Mouse (Mus musculus) hindbrain, embryonic 14.5 days (tissue): ENCODE results near the gene Fbxl17. TPM values are rescaled to one million over a fixed set of nuclear protein-coding genes. Genes with fewer than 3 reads are reported as not detected.

Experiments
- ATAC-seq: fragments of 200-750 bp; cut with Nextera tagmentation; 2 replicates; pipeline ENCODE4 v1.8.0; 2017; ENCODE audit warnings: moderate number of reproducible peaks, mild to moderate bottlenecking, moderate TSS enrichment, moderate library complexity; ENCODE audit not compliant: low FRiP score
- DNase-seq: peaks from one replicate; pipeline ENCODE4 v3.0.0-alpha.2; 2015; ENCODE audit warnings: low spot score
- H3K27ac ChIP-seq: fragments of 300-500 bp; sonication (generic); 2 replicates; pipeline ENCODE4 v1.5.1; 2014; ENCODE audit warnings: mild to moderate bottlenecking, moderate library complexity
- H3K27me3 ChIP-seq: fragments of 300-500 bp; sonication (generic); 2 replicates; pipeline ENCODE4 v1.6.1; 2014; ENCODE audit warnings: mild to moderate bottlenecking, low read length, mixed read lengths; ENCODE audit not compliant: control insufficient read depth, insufficient read depth
- H3K36me3 ChIP-seq: fragments of 300-500 bp; sonication (generic); replicated peaks from 2 replicates; pipeline ENCODE4 v1.6.1; 2014; ENCODE audit not compliant: control insufficient read depth, insufficient read depth
- H3K4me1 ChIP-seq: fragments of 300-500 bp; sonication (generic); replicated peaks from 2 replicates; pipeline ENCODE4 v1.6.1; 2014; ENCODE audit warnings: antibody characterized with exemption, low read length, mixed read lengths; ENCODE audit not compliant: control insufficient read depth, insufficient read depth
- H3K4me2 ChIP-seq: fragments of 300-500 bp; sonication (generic); replicated peaks from 2 replicates; pipeline ENCODE4 v1.6.1; 2014; ENCODE audit warnings: mild to moderate bottlenecking, moderate library complexity
- H3K4me3 ChIP-seq: fragments of 300-500 bp; sonication (generic); replicated peaks from 2 replicates; pipeline ENCODE4 v1.5.1; 2014; ENCODE audit warnings: mild to moderate bottlenecking, low read length
- H3K9ac ChIP-seq: fragments of 300-500 bp; sonication (generic); 2 replicates; pipeline ENCODE4 v1.6.1; 2014
- H3K9me3 ChIP-seq: fragments of 300-500 bp; sonication (generic); 2 replicates; pipeline ENCODE4 v1.6.1; 2016; ENCODE audit warnings: low read length; ENCODE audit not compliant: control insufficient read depth
- WGBS: fragments of 180-500 bp; shearing (Covaris S2); extraction: QIAGEN DNeasy Blood & Tissue Kit; methylation state at CpG from one replicate; pipeline ENCODE4 v1.1.7; 2014; 5-methylcytosine and 5-hydroxymethylcytosine counted together
- polyA plus RNA-seq: library from polyadenylated mRNA; unstranded; fragments of >200 nt; fragmentation: Nextera tagmentation; extraction: Ambion mirVana; gene quantifications from 2 replicates; pipeline ENCODE4 v1.2.1, GENCODE M21; 2014

Fbxl17 gene
- polyA plus RNA-seq, 1 experiment from 2014 or later: 14.5 TPM

GRCm38 (mm10) chr17:63358837-63359236 lies 141.0 kb downstream of the Fbxl17 start:
- 87% methylated on average over 1 of the region's 1 CpGs for WGBS
- H3K36me3 ChIP-seq: no peaks in the 10 kb centered on the region
- H3K9me3 ChIP-seq: no peaks in the 10 kb centered on the region
- no peak overlapping the region for H3K9ac ChIP-seq
- no peak overlapping the region for H3K4me3 ChIP-seq
- H3K27me3 ChIP-seq: no peaks in the 10 kb centered on the region
- ATAC-seq: no peak
- H3K4me2 ChIP-seq: no peak overlapping the region
- no peak overlapping the region for H3K27ac ChIP-seq
- no peak for DNase-seq
- 0 out of 2 replicates have a peak, but pooled peaks cover 3% of the 10 kb centered on the region for H3K4me1 ChIP-seq

- no peak overlapping the region for H3K9ac ChIP-seq
- H3K27me3 ChIP-seq: no peaks in the 10 kb centered on the region
- H3K9me3 ChIP-seq: no peaks in the 10 kb centered on the region
- no peak overlapping the region for H3K4me3 ChIP-seq
- 92% methylated on average over 3 of the region's 3 CpGs for WGBS
- DNase-seq (no peak), ATAC-seq (no peak)
- no peaks in the 10 kb centered on the region for H3K36me3 ChIP-seq
- H3K27ac ChIP-seq: no peak overlapping the region
- 0 out of 2 replicates have a peak, but pooled peaks cover 3% of the 10 kb centered on the region for H3K4me1 ChIP-seq
- H3K4me2 ChIP-seq: no peak overlapping the region
Observed at GRCm38 (mm10) chr17:63356202-63356601, 143.6 kb downstream of the Fbxl17 start.

GRCm38 (mm10) chr17:63352634-63353195 lies 147.1 kb downstream of the Fbxl17 start:
- no peaks in the 10 kb centered on the region for H3K9me3 ChIP-seq
- 84% methylated on average over 6 of the region's 6 CpGs for WGBS
- no peak overlapping the region for H3K9ac ChIP-seq
- no peak overlapping the region for H3K27ac ChIP-seq
- H3K4me3 ChIP-seq: no peak overlapping the region
- DNase-seq (no peak), ATAC-seq (no peak)
- no peaks in the 10 kb centered on the region for H3K27me3 ChIP-seq
- H3K4me1 ChIP-seq: no peaks in the 10 kb centered on the region
- no peak overlapping the region for H3K4me2 ChIP-seq
- no peaks in the 10 kb centered on the region for H3K36me3 ChIP-seq

- Histone ChIP-seq H3K9ac (no peak overlapping the region), H3K36me3 (no peaks in the 10 kb centered on the region; the same call in 1 of the 2 replicates), H3K4me2 (no peak overlapping the region), H3K27me3 (no peaks in the 10 kb centered on the region), H3K4me3 (no peak overlapping the region), H3K27ac (no peak overlapping the region), H3K9me3 (no peaks in the 10 kb centered on the region), H3K4me1 (no peaks in the 10 kb centered on the region)
- DNase-seq (no peak), ATAC-seq (no peak)
- WGBS: 58% methylated on average over 2 of the region's 2 CpGs
Observed at GRCm38 (mm10) chr17:63351682-63352081, 148.1 kb downstream of the Fbxl17 start.

- no peak for DNase-seq
- 63% methylated on average over 4 of the region's 4 CpGs for WGBS
- no peak overlapping the region for H3K9ac ChIP-seq
- H3K4me3 ChIP-seq: no peak overlapping the region
- no peaks in the 10 kb centered on the region for H3K4me1 ChIP-seq
- H3K36me3 ChIP-seq: no peaks in the 10 kb centered on the region; the same call in 1 of the 2 replicates
- H3K27ac ChIP-seq: no peak overlapping the region
- no peak overlapping the region for H3K4me2 ChIP-seq
- no peaks in the 10 kb centered on the region for H3K9me3 ChIP-seq
- H3K27me3 ChIP-seq: no peaks in the 10 kb centered on the region
- no peak for ATAC-seq
Observed at GRCm38 (mm10) chr17:63350876-63351509, 148.8 kb downstream of the Fbxl17 start.

GRCm38 (mm10) chr17:63344101-63344500 lies 155.7 kb downstream of the Fbxl17 start:
- WGBS: 76% methylated on average over 5 of the region's 5 CpGs
- Histone ChIP-seq H3K27ac (no peak overlapping the region), H3K4me2 (no peak overlapping the region), H3K9me3 (no peaks in the 10 kb centered on the region), H3K4me3 (no peak overlapping the region), H3K4me1 (peaks cover 5% of the 10 kb centered on the region), H3K9ac (no peak overlapping the region), H3K27me3 (no peaks in the 10 kb centered on the region), H3K36me3 (no peaks in the 10 kb centered on the region; the same call in 1 of the 2 replicates)
- ATAC-seq: no peak
- no peak for DNase-seq

GRCm38 (mm10) chr17:63343076-63343475 lies 156.7 kb downstream of the Fbxl17 start:
- 85% methylated on average over 4 of the region's 4 CpGs for WGBS
- DNase-seq: no peak
- no peaks in the 10 kb centered on the region for H3K9me3 ChIP-seq

GRCm38 (mm10) chr17:63342440-63342839 lies 157.4 kb downstream of the Fbxl17 start:
- H3K27me3 ChIP-seq: no peaks in the 10 kb centered on the region
- WGBS: 91% methylated on average over 11 of the region's 11 CpGs
- no peak overlapping the region for H3K9ac ChIP-seq
- no peak overlapping the region for H3K4me3 ChIP-seq
- H3K9me3 ChIP-seq: no peaks in the 10 kb centered on the region
- peaks cover 5% of the 10 kb centered on the region for H3K4me1 ChIP-seq
- DNase-seq (no peak), ATAC-seq (no peak)
- H3K4me2 ChIP-seq: no peak overlapping the region
- H3K36me3 ChIP-seq: no peaks in the 10 kb centered on the region; the same call in 1 of the 2 replicates
- no peak overlapping the region for H3K27ac ChIP-seq

More at GRCm38 (mm10) chr17:63343076-63343475, 156.7 kb downstream of the Fbxl17 start:
- H3K4me3 ChIP-seq: no peak overlapping the region
- no peak overlapping the region for H3K27ac ChIP-seq
- H3K27me3 ChIP-seq: no peaks in the 10 kb centered on the region
- H3K4me2 ChIP-seq: no peak overlapping the region
- peaks cover 5% of the 10 kb centered on the region for H3K4me1 ChIP-seq
- no peak for ATAC-seq
- H3K36me3 ChIP-seq: no peaks in the 10 kb centered on the region; the same call in 1 of the 2 replicates
- H3K9ac ChIP-seq: no peak overlapping the region

- Histone ChIP-seq H3K9ac (no peak overlapping the region), H3K27ac (no peak overlapping the region), H3K4me1 (peaks cover 5% of the 10 kb centered on the region), H3K9me3 (no peaks in the 10 kb centered on the region), H3K36me3 (no peaks in the 10 kb centered on the region), H3K4me2 (no peak overlapping the region), H3K4me3 (no peak overlapping the region), H3K27me3 (no peaks in the 10 kb centered on the region)
- ATAC-seq: no peak
- no peak for DNase-seq
- 93% methylated on average over 3 of the region's 3 CpGs for WGBS
Observed at GRCm38 (mm10) chr17:63341203-63341602, 158.6 kb downstream of the Fbxl17 start.
